Mouse (Mus musculus) stomach, embryonic 14.5 days (tissue): ENCODE measurements around the gene Atg9b. TPM values are rescaled to one million over a fixed set of nuclear protein-coding genes. Genes with fewer than 3 reads are reported as not detected.

Source experiments
- ATAC-seq: fragments of 200-750 bp; cut with Nextera tagmentation; 2 replicates; pipeline ENCODE4 v1.8.0; 2017; ENCODE audit warnings: low read depth, moderate TSS enrichment; ENCODE audit not compliant: insufficient number of reproducible peaks, insufficient read depth, low FRiP score
- H3K27ac ChIP-seq: fragments of 300-500 bp; sonication (generic); 2 replicates; pipeline ENCODE4 v1.5.1; 2014; ENCODE audit warnings: mild to moderate bottlenecking, low read length, moderate library complexity, mixed read lengths
- H3K27me3 ChIP-seq: fragments of 300-500 bp; sonication (generic); 2 replicates; pipeline ENCODE4 v1.6.1; 2014; ENCODE audit warnings: low read length, control low read depth, mixed read lengths; ENCODE audit not compliant: control insufficient read depth, insufficient read depth
- H3K36me3 ChIP-seq: fragments of 300-500 bp; sonication (generic); 2 replicates; pipeline ENCODE4 v1.6.1; 2014; ENCODE audit warnings: mild to moderate bottlenecking, control low read depth, low read length, moderate library complexity, mixed read lengths; ENCODE audit not compliant: control insufficient read depth, insufficient read depth
- H3K4me1 ChIP-seq: fragments of 300-500 bp; sonication (generic); 2 replicates; pipeline ENCODE4 v1.6.1; 2014; ENCODE audit warnings: low read length, control low read depth, mixed read lengths; ENCODE audit not compliant: control insufficient read depth, insufficient read depth
- H3K4me2 ChIP-seq: fragments of 300-500 bp; sonication (generic); replicated peaks from 2 replicates; pipeline ENCODE4 v1.6.1; 2014; ENCODE audit warnings: low read depth, low read length, control low read depth
- H3K4me3 ChIP-seq: fragments of 300-500 bp; sonication (generic); 2 replicates; pipeline ENCODE4 v1.5.1; 2014; ENCODE audit warnings: low read depth, low read length, control low read depth
- H3K9ac ChIP-seq: fragments of 300-500 bp; sonication (generic); replicated peaks from 2 replicates; pipeline ENCODE4 v1.6.1; 2014; ENCODE audit warnings: low read depth, mild to moderate bottlenecking, control low read depth, low read length, moderate library complexity, mixed read lengths
- H3K9me3 ChIP-seq: fragments of 300-500 bp; sonication (generic); 2 replicates; pipeline ENCODE4 v1.6.1; 2016; ENCODE audit warnings: low read depth, low read length, control low read depth; ENCODE audit not compliant: control insufficient read depth
- WGBS: fragments of 180-500 bp; shearing (Covaris S2); extraction: QIAGEN DNeasy Blood & Tissue Kit; methylation state at CpG from one replicate; pipeline ENCODE4 v1.1.7; 2014; 5-methylcytosine and 5-hydroxymethylcytosine counted together
- polyA plus RNA-seq: library from polyadenylated mRNA; unstranded; fragments of >200 nt; fragmentation: Nextera tagmentation; extraction: Ambion mirVana; gene quantifications from 2 replicates; pipeline ENCODE4 v1.2.1, GENCODE M21; 2014

The Atg9b gene
- polyA plus RNA-seq = 0.57 and 0.68 TPM in 2 replicates

GRCm38 (mm10) chr5:24391864-24392263, at the start of gene Atg9b:
Atg9b (minus strand) TSS chr5:24392143.
- no peak for ATAC-seq
- Histone ChIP-seq H3K4me2 (no peak within 1 kb of the TSS), H3K4me1 (peaks cover 9% of the 10 kb centered on the region), H3K4me3 (no peak within 1 kb of the TSS), H3K27ac (no peak within 1 kb of the TSS), H3K9ac (no peak within 1 kb of the TSS), H3K9me3 (no peaks in the 10 kb centered on the region), H3K27me3 (no peaks in the 10 kb centered on the region), H3K36me3 (no peaks in the 10 kb centered on the region)
- WGBS = 85% methylated on average over 7 of the region's 7 CpGs

GRCm38 (mm10) chr5:24441187-24441586, 49.2 kb upstream of the Atg9b start:
- Histone ChIP-seq H3K27ac (no peak overlapping the region), H3K4me2 (no peak overlapping the region), H3K4me1 (peaks cover 11% of the 10 kb centered on the region), H3K27me3 (no peaks in the 10 kb centered on the region), H3K36me3 (peaks cover 51% of the 10 kb centered on the region), H3K9ac (no peak overlapping the region), H3K4me3 (no peak overlapping the region), H3K9me3 (no peaks in the 10 kb centered on the region)
- no peak for ATAC-seq
- 91% methylated on average over 8 of the region's 8 CpGs for WGBS

DNA sequence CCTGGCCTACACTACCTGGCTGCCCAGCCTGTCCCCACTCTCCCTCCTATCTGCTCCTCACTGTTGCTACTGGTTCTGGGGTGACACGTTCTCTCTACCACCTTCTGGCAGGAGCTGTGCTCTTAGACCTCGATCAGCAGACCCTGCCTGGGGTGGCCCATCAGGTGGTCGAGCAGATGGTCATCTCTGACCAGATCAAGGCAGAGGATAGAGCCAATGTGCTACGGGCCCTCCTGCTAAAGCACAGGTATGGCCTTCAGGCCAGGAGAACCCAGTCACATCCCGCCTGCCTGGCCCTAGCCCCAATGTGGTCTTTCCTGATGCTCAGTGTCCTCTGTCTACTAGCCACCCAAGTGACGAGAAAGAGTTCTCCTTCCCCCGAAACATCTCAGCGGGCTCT, 42.0 kb upstream of the Atg9b start:
- H3K9ac ChIP-seq = no peak overlapping the region
- no peaks in the 10 kb centered on the region for H3K9me3 ChIP-seq
- no peak for ATAC-seq
- 87% methylated on average over 8 of the region's 8 CpGs for WGBS
- no peak overlapping the region for H3K4me2 ChIP-seq
- H3K4me3 ChIP-seq = no peak overlapping the region
- no peaks in the 10 kb centered on the region for H3K4me1 ChIP-seq
- no peaks in the 10 kb centered on the region for H3K27me3 ChIP-seq
- H3K27ac ChIP-seq = no peak overlapping the region
- peaks cover 84% of the 10 kb centered on the region for H3K36me3 ChIP-seq

DNA sequence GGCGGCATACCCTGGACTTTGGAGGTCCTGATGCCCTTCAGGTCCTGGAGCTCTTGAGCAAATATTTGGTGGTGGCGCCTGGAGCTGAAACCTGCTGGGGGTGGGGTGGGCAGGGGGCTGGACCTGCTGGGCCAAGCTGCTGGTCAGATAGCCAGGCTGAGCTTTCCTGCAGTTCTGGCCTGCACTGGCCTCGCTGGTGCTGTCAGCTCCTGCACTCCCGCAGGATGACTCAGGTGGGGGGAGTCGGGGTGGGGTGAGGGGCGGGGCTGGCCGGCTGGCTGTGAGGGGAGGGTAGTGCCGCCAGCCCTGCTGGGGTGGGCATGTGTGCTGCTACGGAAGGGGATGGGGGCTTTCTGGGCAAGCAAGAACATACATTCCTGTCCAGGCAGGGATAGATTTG, 36.7 kb upstream of the Atg9b start:
- WGBS = 18% methylated on average over 9 of the region's 9 CpGs
- Histone ChIP-seq H3K4me2 (peak overlapping the region; percentile 96), H3K36me3 (peaks cover 43% of the 10 kb centered on the region), H3K27ac (peak overlapping the region; percentile 79; the same call in 1 of the 2 replicates), H3K9ac (no peak overlapping the region), H3K9me3 (no peaks in the 10 kb centered on the region), H3K4me1 (peaks cover 32% of the 10 kb centered on the region), H3K4me3 (peak overlapping the region; percentile 16), H3K27me3 (no peaks in the 10 kb centered on the region)
- ATAC-seq = no peak; the same call in 1 of the 2 replicates

DNA sequence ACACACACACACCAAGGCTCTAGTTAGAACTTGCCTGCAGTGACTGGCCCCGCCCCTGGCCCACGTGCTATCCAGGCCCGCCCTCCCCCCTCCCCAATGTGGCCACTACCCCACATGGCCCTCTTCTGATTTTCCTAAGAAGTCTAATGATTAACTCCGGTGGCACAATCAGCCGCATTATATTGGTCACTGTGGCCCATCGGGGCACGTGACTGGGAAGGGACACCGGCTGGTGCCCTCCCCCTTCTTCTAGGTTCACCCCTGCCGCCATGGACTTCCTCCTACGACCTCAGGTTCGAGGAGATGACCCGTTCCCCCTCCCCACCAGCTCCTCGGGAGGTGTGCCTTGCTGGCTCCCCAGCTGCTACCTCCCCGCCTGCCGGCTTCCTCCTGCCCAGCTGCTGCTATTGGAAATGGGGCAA, 36.0 kb upstream of the Atg9b start:
- ATAC-seq = peak; percentile 50
- Histone ChIP-seq H3K4me2 (peak overlapping the region; percentile 96), H3K4me3 (peak overlapping the region; percentile 16), H3K36me3 (peaks cover 37% of the 10 kb centered on the region), H3K27ac (peak overlapping the region; percentile 79), H3K27me3 (no peaks in the 10 kb centered on the region), H3K9me3 (no peaks in the 10 kb centered on the region), H3K9ac (no peak overlapping the region), H3K4me1 (peaks cover 32% of the 10 kb centered on the region)
- WGBS = 10% methylated on average over 15 of the region's 15 CpGs

DNA sequence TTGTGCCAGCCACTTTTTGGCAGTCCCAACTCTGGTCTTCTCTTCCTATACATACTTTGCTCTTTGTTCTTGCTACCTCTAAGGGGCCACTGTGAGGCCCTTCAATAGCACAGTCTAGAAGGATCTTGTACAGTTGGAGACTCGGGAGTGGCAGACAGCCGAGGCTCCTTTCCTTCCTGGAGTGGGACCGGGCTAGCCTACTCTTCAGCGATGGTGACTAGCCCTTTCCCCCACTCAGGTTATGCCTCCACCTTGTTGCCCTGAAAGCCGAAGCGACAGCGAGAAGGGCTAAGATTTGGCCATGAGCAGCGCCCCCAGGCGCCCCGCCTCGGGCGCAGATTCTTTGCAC, 35.3 kb upstream of the Atg9b start:
- Histone ChIP-seq H3K9ac (0 out of 2 replicates have a peak overlapping the region, but pooled peaks have one; percentile 21), H3K27me3 (no peaks in the 10 kb centered on the region), H3K4me1 (peaks cover 39% of the 10 kb centered on the region), H3K27ac (peak overlapping the region; percentile 53; the same call in 1 of the 2 replicates), H3K4me2 (peak overlapping the region; percentile 96), H3K4me3 (peak overlapping the region; percentile 3; the same call in 1 of the 2 replicates), H3K9me3 (no peaks in the 10 kb centered on the region), H3K36me3 (peaks cover 29% of the 10 kb centered on the region)
- 19% methylated on average over 12 of the region's 12 CpGs for WGBS
- ATAC-seq = no peak

- ATAC-seq = no peak
- H3K9ac ChIP-seq = no peak overlapping the region
- peaks cover 40% of the 10 kb centered on the region for H3K4me1 ChIP-seq
- H3K4me2 ChIP-seq = peak overlapping the region; percentile 96
- H3K9me3 ChIP-seq = no peaks in the 10 kb centered on the region
- peak overlapping the region; percentile 53; the same call in 1 of the 2 replicates for H3K27ac ChIP-seq
- H3K27me3 ChIP-seq = no peaks in the 10 kb centered on the region
- H3K4me3 ChIP-seq = peak overlapping the region; percentile 67
- peaks cover 24% of the 10 kb centered on the region for H3K36me3 ChIP-seq
- WGBS = 18% methylated on average over 9 of the region's 9 CpGs
These were observed 34.8 kb upstream of the Atg9b start for GRCm38 (mm10) chr5:24426556-24427284.

- no peak for ATAC-seq
- Histone ChIP-seq H3K27ac (no peak overlapping the region; the same call in 1 of the 2 replicates), H3K9ac (peak overlapping the region; percentile 71), H3K27me3 (no peaks in the 10 kb centered on the region), H3K36me3 (peaks cover 17% of the 10 kb centered on the region), H3K4me3 (peak overlapping the region; percentile 67), H3K4me1 (peaks cover 40% of the 10 kb centered on the region), H3K4me2 (peak overlapping the region; percentile 96), H3K9me3 (no peaks in the 10 kb centered on the region)
- 2% methylated on average over 10 of the region's 10 CpGs for WGBS
These were observed 34.1 kb upstream of the Atg9b start for GRCm38 (mm10) chr5:24426037-24426432.
